Mouse (Mus musculus) stomach, adult 2 months (tissue): Measurements from ENCODE around the gene Tgfbrap1. TPM values are rescaled to one million over a fixed set of nuclear protein-coding genes. Genes with fewer than 3 reads are reported as not detected.

Experiments
- polyA plus RNA-seq: library from polyadenylated mRNA; depleted of rRNA; stranded (reverse); fragments of >200 nt; gene quantifications from 2 replicates; pipeline ENCODE4 v1.2.3, GENCODE M21; 2012; rRNA removed

Gene Tgfbrap1
- 6.4 and 7.7 TPM in 2 replicates for polyA plus RNA-seq

DNA sequence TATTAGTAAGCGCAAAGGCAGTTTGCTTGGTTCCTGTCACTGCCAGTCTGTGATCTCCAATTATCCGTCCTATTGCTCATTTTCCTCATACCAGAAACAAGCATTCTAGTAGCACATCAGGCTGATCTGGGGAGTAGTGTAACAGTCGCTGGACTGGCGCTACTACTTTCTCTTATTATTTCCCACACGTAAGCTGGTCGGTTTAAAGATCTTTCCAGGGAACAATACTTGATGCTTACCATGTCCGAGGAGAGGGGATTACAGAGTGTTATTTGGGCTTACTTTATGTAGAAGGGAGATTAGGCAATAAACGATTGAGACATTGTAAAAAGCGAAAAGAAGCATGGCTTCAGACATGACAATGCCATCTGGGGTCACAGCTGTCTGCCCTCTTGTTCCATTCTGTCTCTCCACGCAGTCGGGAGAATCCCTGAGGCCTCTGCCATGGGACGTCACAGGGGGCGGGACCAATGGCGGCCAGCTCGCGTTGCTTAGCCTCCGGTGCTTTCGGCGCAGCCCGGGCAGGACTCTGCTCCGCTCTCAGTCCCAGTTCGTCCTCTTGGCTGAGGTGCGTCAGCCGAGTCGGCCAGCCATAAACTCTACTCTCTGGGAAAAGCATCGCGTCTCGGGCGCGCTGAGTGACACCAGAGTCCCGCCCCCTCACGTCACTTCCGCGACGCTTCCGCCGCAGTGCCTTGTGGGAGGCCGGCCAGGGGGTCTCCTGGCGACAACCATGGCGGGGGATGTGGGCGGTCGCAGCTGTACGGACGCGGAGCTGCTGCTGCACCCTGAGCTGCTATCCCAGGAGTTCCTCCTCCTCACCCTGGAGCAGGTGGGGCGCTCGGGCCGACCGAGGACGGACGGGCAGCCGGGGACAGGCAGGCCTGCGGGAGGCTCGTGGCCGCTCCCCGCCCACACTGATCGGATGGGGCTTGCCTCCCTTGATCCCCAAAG is at the start of gene Tgfbrap1, which contains the start of gene AI597479:
Tgfbrap1 (minus strand) TSS at position 607 of the 954 bp plus-strand sequence.
AI597479 (plus strand) TSS at position 680 of the 954 bp plus-strand sequence.

Other genes with a start within 250 kb of the Tgfbrap1 start
- gene Mrps9, start 247.4 kb downstream of the Tgfbrap1 start, polyA plus RNA-seq, result 4.4 and 8.0 TPM in 2 replicates
- 0.28 and 0.74 TPM in 2 replicates for gene Gpr45, start 145.8 kb downstream of the Tgfbrap1 start, polyA plus RNA-seq
- gene AI597479, start 73 bp upstream of the Tgfbrap1 start, polyA plus RNA-seq, result 0.56 and 0.69 TPM in 2 replicates
- 29.3 and 38.9 TPM in 2 replicates for gene Fhl2, start 98.3 kb upstream of the Tgfbrap1 start, polyA plus RNA-seq